Mouse (Mus musculus): Measurements from ENCODE around the gene Acap2. TPM values are rescaled to one million over a fixed set of nuclear protein-coding genes. Genes with fewer than 3 reads are reported as not detected.
A peak's percentile ranks its signal among the peaks of the same experiment; 100 is the strongest.

The Acap2 gene
- total RNA-seq (2014; fragmentation: Nextera tagmentation) = 9.6 and 16.2 TPM in 2 replicates
- 17.4 and 21.7 TPM in 2 replicates for total RNA-seq (2017)

DNA sequence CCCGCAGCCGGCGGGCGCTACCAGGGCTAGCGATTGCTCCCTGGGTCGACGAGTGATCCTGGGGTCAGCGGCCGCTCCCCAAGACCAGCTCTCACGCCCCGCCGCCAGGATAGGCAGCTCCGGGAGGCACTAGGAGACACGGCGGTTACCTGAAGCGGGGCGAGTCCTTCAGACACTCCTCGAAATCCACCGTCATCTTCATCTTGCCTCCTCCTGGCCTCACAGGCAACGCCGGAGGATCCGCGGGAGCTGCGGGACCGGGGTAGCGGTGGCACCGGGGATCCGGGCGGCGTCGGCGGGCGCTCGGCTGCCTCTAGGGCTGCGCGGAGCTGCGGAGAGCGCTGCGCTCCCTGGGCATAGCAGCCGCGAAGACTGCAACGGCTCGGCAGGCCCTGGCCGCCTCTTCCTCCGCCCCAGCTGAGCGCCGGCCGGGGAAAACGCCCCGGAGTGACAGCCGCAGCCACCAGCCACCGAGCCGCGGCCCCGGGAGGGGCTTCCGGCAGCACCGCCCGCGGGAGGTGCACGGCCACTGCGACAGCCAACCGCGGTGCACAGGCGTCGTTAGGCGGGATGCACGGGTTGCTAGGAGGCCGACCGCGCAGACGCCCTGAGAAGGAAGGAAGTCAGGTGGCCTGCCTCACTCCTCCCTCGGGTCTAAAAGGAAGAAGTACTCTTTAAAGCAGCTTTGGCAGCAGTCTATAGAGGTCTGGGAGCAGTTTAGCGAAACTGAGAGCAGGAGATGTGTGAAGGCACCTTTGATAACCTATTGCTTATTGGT lies at the start of gene Acap2:
Gene Acap2, minus strand, starts transcription at position 456 of the 778 bp plus-strand sequence.
- peak; percentile 99 for ATAC-seq (replicated peaks; ENCODE audit: low FRiP score, low TSS enrichment, poor library complexity, severe bottlenecking)

DNA sequence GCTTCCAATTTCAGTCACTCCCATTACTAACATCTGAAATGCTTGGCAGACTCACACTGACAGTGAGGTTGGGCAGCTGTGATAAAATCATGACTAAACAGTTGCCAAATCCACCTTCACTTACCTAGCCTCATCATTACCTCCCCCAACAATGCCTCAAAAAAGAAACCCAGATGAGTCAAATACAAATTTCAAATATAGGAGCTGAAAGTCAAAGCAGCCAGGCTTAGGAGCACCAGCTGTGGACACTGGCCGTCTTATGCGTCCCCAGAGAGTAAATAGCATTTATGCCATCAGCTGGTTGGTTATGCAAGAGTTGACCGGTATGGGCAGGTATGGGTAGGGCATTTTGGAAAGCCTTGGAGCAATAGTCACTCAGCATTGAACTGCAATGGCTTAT lies 48.4 kb upstream of the Acap2 start:
- no peak for ATAC-seq (replicated peaks; ENCODE audit: low FRiP score, low TSS enrichment, poor library complexity, severe bottlenecking)

DNA sequence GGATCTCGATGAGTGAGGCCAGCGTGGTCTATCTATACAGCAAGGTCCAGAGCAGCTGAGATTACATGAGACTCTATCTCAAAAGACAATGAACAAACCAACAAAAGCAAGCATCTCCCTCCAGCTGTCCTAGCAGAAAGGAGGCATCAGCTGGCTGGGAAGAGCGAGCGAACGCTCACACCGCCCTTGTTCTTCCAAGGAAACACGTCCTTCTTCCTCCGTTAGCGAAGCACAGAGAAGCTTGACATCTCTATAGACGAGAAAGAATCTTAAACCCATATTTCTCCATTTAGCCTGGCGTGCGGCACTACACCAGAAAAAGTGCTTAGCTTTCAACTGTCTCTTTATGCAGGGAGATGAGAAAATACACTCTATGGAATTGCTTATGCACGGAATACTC lies 47.7 kb upstream of the Acap2 start:
- no peak for ATAC-seq (replicated peaks; ENCODE audit: low FRiP score, low TSS enrichment, poor library complexity, severe bottlenecking)

DNA sequence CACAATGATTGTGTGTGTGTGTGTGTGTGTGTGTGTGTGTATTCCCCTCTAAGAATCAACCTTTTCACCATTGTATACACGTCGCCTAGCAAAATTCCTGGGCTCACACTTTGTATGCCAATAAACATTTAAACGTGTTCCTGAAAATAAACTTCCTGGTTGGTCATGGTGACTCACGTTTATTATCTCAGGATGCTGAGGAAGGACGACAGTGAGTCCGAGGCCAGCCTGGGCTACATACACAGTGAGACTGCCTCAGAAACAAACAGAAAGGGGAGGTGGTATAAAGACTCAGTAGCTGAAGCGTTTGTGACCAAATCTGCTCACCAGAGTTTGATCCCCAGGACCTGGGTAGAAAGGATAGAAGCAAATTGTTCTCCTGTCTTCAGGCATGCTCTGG lies 46.4 kb upstream of the Acap2 start:
- ATAC-seq (replicated peaks; ENCODE audit: low FRiP score, low TSS enrichment, poor library complexity, severe bottlenecking) = no peak

DNA sequence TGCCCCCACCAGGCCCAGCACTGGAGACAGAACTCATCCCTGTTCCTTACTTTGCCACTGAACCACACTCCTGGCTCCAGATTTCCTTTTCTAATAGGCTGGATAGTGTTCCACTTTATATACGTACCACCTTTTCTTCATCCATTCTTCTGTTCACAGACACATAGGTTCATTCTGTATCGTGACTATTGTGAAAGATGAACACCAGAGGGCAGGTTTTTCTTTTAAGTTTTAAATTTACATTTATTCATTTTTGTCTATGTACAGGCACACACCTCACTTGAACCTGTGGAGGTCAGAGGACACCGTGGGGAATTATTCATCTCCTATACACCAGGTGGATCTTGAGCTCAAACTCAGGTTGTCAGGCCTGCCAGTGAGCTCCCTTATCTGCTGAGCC lies 43.0 kb upstream of the Acap2 start:
- ATAC-seq (replicated peaks; ENCODE audit: low FRiP score, low TSS enrichment, poor library complexity, severe bottlenecking) = no peak

DNA sequence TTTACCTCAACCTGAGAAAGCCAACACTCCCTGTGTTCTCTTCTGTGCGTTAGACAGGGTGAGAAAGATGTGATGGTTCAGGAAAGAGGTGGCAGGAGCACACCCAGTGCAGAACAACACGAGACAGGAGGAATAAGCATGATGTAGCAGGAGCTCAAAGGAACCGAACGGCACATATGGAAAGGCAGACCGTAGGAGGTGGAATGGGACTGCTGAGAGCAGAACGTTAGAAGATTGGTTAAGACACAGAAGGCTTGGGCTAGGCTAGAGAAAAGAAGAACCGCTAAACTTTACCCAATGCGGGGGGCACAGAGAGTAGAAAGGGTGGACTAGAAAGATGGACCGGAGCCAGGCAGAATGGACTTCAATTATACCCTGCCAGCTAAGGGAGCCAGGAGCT lies 40.4 kb upstream of the Acap2 start:
- no peak for ATAC-seq (replicated peaks; ENCODE audit: low FRiP score, low TSS enrichment, poor library complexity, severe bottlenecking)

DNA sequence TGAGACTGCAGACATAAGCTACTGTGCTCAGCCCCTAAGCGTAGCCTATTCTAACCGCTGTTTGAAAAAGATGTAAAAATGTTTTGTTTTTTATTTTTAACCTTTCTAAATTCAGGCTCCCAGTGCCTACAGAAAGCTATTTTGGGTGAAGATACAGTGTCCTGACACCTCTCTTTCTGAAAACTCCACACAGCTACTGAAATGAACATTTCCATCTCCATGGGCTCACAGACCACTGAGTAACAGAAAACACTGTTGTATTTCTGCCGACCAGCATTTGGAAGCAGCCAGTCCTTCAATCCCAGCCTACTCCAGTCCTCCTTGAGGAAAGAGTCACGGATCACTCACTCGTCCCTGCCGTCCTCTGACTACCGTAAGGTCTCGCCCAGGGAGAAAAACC lies 39.5 kb upstream of the Acap2 start:
- ATAC-seq (replicated peaks; ENCODE audit: low FRiP score, low TSS enrichment, poor library complexity, severe bottlenecking) = no peak

DNA sequence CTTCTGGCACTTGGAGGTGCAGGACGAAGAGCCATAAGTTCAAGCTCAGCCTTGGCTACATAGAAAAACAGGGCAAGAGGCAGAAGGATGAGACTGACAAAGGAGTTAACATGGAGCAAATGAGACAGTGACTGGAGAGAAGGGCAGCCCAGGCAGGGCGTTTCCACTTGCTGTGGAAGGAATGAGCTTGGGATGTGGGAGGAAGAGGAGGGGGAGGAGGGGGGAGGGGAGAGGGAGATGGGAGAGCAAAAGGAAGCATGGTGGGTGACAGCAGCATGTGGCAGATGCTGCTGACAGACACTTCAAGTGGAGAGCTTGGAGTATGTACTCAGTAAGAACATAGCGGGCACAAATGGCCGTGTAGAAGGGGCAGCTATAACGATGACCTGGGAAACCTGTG lies 37.2 kb upstream of the Acap2 start:
- ATAC-seq (replicated peaks; ENCODE audit: low FRiP score, low TSS enrichment, poor library complexity, severe bottlenecking) = no peak

DNA sequence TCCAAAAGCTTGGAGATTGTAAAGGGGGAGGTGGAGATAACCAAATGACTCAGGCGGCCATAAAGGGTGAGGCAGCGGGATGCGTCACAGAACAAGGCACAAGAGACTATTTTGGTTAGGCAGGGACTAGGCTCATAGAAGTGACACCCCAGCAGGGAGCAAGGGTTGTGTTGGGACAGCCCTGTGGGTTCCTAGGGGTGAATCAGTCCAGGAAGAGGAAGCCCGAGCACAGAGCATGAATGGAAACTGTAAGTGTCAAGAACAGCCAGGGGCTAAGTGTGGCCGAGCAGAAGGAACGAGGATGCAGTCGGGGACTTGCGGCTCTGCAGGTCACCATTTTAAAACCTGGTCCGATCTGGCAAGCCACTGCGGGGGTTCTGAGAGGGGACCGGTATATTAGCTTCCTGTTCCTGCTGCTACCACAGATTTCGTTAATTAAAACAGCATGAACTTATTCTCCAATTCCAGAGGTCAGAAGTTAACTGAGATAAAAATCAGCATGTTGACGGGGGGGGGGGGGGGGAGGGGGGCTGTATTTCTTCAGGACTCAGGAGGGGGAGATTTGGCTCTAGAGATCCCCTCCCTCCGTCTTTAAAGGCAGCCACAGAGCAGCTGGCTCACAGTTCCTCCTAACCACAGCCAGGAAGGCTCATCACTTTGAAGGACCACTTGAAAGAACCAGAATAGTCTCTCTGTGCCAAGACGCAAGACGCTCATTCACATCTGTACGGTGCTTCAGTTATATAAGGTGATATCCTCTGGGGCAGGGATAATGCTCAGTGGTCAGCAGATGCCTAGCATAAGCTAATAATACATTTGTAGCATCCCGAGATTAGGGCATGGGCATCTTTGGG lies 34.6 kb upstream of the Acap2 start:
- ATAC-seq (replicated peaks; ENCODE audit: low FRiP score, low TSS enrichment, poor library complexity, severe bottlenecking) = 0 out of 2 replicates have a peak, but pooled peaks have one; percentile 32

DNA sequence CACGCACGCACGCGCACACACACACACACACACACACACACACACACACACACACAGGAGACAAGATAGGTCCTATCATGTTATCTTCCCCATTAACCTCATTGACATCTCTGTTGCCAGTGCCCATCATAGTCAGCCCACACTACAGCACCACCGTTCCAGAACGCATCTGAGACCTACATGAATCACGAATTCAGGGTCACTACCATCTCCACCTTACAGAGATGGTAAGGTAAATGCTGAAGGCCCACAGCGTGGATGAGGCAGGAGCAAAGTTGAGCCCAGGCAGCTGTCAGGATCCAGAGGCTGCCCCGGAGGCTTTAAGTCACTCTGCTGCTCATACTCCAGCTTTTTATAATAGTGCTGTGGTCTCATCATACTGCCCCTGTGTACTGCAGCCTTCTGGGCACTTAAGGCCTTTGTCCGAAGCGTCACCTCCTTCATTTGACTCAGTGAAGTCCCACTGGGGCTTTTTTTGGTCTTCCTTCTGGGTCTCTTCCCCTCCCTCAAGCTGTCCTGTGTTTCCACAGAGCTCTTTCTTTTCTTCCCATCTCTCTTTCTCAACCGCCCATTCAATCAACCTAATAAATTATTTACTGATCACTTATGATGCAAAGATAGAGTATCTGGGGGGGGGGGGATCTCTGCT lies 33.9 kb upstream of the Acap2 start:
- no peak for ATAC-seq (replicated peaks; ENCODE audit: low FRiP score, low TSS enrichment, poor library complexity, severe bottlenecking)

DNA sequence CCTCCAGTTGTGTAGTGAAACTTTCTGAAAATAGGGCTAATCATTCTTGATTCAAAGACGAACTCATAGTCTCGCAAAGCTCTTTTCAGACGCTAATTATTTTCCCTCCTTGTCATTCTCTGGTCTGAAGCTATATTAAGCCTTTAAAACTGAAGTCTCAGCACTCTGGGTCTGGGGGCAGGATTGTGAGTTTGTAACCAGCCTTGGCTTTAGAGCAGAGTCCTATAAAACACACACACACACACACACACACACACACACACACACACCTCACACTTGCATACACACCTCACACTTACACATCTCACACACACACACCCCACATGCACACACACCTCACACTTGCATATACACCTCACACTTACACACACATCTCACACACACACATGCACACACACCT lies 33.3 kb upstream of the Acap2 start:
- ATAC-seq (replicated peaks; ENCODE audit: low FRiP score, low TSS enrichment, poor library complexity, severe bottlenecking) = no peak

DNA sequence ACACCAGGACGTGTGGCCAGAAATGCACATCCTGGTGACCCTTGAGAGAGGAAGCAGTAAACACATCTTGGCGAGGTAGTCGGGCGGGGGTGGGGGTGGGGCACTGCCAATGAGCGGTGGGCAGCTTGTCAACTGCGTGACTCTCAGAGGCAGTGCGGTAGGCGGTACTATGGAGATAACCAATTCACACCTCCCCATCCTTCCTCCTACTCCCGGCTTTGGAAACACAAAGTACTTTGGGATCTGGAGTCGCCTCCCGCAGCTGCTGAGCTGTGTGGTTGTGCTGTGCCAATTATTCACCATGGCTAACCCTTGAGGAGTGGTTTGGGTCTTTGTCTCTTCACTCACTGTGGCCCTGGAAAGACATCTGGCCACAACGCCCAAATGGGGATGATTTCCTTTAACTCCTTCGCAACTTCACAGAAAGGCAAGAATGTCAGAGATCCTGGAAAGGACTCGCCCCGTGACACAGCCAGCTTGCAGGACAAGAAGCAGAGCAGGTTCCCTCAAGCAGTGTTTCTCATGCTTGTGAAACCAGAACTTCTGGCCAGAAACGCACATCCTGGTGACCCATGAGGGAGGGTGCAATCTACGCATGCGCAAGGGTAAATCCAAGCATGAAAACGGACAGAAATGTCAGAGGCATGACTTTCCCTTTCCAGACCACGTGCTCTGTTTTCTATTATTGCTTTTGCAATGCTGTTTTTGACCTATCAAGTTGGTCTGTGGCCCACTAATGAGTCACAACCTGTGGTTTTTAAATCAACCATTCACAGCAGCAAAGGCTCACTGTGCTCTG lies 32.7 kb upstream of the Acap2 start:
- peak; percentile 63 for ATAC-seq (replicated peaks; ENCODE audit: low FRiP score, low TSS enrichment, poor library complexity, severe bottlenecking)

DNA sequence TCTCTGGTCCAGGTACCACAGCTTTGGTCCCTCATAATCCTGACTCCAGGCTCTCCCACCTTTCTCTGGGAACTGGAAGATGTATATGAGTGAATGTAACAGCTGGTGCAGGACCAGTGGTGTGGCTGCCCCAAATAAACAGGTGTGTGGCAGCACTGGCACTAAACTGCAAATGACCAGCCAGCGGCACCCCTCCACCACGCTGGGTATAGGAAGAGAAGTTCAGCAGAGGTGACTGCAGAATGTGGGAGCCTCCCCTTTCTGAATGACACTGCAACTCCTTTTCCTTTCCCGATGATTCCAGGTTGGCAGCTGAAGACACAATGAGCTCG lies 32.1 kb upstream of the Acap2 start:
- ATAC-seq (replicated peaks; ENCODE audit: low FRiP score, low TSS enrichment, poor library complexity, severe bottlenecking) = 0 out of 2 replicates have a peak, but pooled peaks have one; percentile 6

DNA sequence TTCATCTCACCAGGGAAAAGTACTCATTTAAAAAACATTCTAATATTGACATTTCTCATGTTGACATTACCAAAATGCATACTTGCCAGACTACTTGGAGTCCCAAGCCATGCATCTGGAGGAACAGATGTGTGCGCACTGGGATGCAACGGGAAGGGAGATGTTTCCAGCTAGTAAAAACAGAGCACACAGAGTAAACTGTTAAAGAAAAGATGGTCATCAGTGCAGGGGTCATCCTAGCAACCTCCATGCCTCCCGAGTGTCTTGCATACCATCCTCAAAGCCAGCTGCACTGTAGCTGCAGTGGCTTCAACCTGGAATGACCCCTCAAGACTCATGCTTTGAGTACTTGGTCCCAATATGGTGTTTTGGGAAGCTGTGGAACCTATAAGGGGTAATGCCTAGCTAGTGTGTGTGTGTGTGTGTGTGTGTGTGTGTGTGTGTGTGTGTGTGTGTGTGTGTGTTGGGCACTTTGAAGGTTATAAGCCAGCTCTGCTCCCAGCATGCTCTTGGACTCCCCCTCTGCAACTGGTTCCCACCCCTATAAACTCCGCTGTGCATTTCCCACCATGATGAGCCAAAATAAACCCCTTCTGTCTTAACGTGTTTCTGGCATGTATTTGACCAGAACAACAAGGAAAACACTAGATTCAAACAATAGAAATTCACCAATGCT lies 31.6 kb upstream of the Acap2 start:
- ATAC-seq (replicated peaks; ENCODE audit: low FRiP score, low TSS enrichment, poor library complexity, severe bottlenecking) = no peak

DNA sequence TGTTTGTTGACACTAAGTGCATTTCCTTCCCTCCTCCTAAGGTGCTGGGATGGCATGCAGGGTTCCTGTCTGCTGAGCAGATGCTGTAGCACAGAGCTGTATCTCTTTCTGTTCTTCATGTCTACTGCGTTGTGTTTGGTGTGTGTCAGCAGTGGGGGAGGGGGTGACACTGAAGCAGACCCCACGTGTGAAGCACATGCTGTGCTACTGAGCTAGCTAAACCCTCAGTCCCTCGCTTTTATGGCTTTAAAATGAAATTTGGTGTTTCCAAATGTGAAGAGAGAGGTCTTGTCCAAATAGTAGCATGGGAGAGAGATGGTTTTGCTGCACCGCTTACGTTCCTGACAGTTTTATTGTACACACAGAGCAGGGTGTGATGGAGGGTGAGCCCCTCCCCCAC lies 30.5 kb upstream of the Acap2 start:
- ATAC-seq (replicated peaks; ENCODE audit: low FRiP score, low TSS enrichment, poor library complexity, severe bottlenecking) = no peak

DNA sequence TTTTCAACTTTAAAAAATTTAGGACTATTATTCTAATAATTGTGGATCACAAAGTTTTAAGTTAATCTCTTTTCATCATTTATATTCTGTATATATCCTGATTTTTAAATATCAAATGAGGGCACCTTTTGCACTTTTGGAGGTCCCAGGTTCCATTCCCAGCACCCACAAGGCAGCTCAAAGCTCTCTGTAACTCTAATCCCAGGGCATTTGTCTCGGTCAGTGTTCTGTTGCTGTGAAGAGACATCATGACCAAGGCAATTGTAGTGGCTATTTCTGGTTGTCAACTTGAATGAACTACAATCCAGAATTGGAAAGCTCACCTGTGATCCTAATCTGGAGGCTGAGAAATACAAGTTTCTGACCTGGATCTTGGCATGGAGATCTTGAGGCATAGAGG lies 26.7 kb upstream of the Acap2 start:
- ATAC-seq (replicated peaks; ENCODE audit: low FRiP score, low TSS enrichment, poor library complexity, severe bottlenecking) = no peak

DNA sequence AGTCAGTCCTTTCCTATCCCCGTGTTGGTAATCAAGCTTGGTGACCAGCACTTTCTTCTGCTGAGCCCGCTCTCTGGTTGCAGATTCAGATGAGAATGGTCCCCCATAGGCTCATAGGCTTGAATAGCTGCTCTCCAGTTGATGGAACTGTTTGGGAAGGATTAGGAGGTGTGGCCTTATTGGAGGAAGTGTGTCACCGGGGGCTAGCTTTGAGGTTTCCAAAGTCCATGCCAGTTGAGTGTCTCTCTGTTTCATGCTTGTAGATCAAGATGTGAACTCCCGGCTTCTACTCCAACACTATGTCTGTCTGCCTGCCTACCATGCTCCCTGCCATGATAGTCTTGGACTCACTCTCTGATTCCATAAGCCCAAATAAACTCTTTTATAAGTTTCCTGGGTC lies 14.2 kb upstream of the Acap2 start:
- no peak for ATAC-seq (replicated peaks; ENCODE audit: low FRiP score, low TSS enrichment, poor library complexity, severe bottlenecking)

DNA sequence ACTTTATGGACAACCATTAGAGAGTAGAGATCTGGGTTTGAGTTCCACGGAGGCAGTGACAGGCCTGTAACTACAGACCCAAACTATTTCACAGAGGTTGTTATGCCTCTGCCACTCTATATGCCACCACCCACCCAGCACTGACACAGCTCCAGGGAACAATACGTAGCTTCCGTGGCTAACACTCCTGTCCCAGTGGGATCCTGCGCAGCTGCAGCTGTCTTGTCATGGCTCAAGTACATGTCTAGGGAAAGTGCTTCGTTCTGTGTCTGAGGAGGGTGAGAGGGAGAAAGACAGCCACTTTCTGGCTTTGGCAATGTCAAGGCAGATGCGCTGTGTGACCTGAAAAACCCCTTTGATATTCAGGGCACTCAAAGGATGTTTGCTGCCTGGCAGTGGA lies 12.4 kb upstream of the Acap2 start:
- no peak for ATAC-seq (replicated peaks; ENCODE audit: low FRiP score, low TSS enrichment, poor library complexity, severe bottlenecking)

DNA sequence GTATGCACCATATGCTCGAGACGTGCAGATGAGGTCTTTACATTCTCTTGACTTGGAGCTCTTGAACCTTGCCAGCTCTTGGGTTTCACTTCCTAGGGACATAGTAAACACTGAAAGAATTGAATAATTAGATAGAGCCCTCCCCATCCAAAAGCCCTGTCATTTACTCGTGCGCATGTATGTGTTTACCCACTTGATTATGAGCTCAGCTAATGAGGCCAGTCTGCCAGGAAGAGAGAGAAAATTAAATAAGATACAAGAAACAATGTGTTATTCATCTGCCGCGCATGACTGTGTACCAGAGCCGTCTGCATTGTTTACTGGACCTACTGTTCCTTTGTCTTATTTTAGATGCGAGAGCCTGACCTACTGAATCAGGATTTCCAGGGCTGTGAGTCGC lies 10.5 kb upstream of the Acap2 start:
- no peak for ATAC-seq (replicated peaks; ENCODE audit: low FRiP score, low TSS enrichment, poor library complexity, severe bottlenecking)
